Mouse (Mus musculus) midbrain, embryonic 11.5 days (tissue): ENCODE results near the gene Clec4b1. TPM values are rescaled to one million over a fixed set of nuclear protein-coding genes. Genes with fewer than 3 reads are reported as not detected.
"Not testable (repeated sequence)": the region's sequence is repeated elsewhere in the genome, so short reads cannot be mapped to it uniquely, and the experiment has no call there.

Experiments used
- ATAC-seq: fragments of 200-750 bp; cut with Nextera tagmentation; 2 replicates; pipeline ENCODE4 v1.8.0; 2017; ENCODE audit warnings: moderate TSS enrichment, moderate library complexity; ENCODE audit not compliant: low FRiP score
- DNase-seq: peaks from one replicate; pipeline ENCODE4 v3.0.0; 2015; ENCODE audit warnings: low spot score; ENCODE audit errors: missing footprints
- H3K27ac ChIP-seq: fragments of 300-500 bp; sonication (generic); 2 replicates; pipeline ENCODE4 v1.5.1; 2014; ENCODE audit warnings: low read depth, low read length
- H3K27me3 ChIP-seq: fragments of 300-500 bp; sonication (generic); 2 replicates; pipeline ENCODE4 v1.6.1; 2014; ENCODE audit warnings: mild to moderate bottlenecking, low read length, moderate library complexity, mixed read lengths; ENCODE audit not compliant: control insufficient read depth, insufficient read depth
- H3K36me3 ChIP-seq: fragments of 300-500 bp; sonication (generic); 2 replicates; pipeline ENCODE4 v1.6.1; 2014; ENCODE audit warnings: mild to moderate bottlenecking, low read length, moderate library complexity, mixed read lengths; ENCODE audit not compliant: control insufficient read depth, insufficient read depth
- H3K4me1 ChIP-seq: fragments of 300-500 bp; sonication (generic); 2 replicates; pipeline ENCODE4 v1.6.1; 2014; ENCODE audit warnings: low read length; ENCODE audit not compliant: control insufficient read depth, insufficient read depth
- H3K4me2 ChIP-seq: fragments of 300-500 bp; sonication (generic); 2 replicates; pipeline ENCODE4 v1.6.1; 2014; ENCODE audit warnings: mild to moderate bottlenecking, moderate library complexity
- H3K4me3 ChIP-seq: fragments of 300-500 bp; sonication (generic); 2 replicates; pipeline ENCODE4 v1.5.1; 2014; ENCODE audit warnings: low read depth, low read length
- H3K9ac ChIP-seq: fragments of 300-500 bp; sonication (generic); 2 replicates; pipeline ENCODE4 v1.6.1; 2014; ENCODE audit warnings: low read length
- H3K9me3 ChIP-seq: fragments of 300-500 bp; sonication (generic); 2 replicates; pipeline ENCODE4 v1.6.1; 2016; ENCODE audit warnings: low read length; ENCODE audit not compliant: control insufficient read depth
- WGBS: fragments of 180-500 bp; shearing (Covaris S2); extraction: QIAGEN DNeasy Blood & Tissue Kit; methylation state at CpG from one replicate; pipeline ENCODE4 v1.1.7; 2014; 5-methylcytosine and 5-hydroxymethylcytosine counted together
- polyA plus RNA-seq: library from polyadenylated mRNA; unstranded; fragments of >200 nt; fragmentation: Nextera tagmentation; extraction: Ambion mirVana; gene quantifications from 2 replicates; pipeline ENCODE4 v1.2.1, GENCODE M21; 2014

The Clec4b1 gene
- polyA plus RNA-seq: not detected in 2 replicates

DNA sequence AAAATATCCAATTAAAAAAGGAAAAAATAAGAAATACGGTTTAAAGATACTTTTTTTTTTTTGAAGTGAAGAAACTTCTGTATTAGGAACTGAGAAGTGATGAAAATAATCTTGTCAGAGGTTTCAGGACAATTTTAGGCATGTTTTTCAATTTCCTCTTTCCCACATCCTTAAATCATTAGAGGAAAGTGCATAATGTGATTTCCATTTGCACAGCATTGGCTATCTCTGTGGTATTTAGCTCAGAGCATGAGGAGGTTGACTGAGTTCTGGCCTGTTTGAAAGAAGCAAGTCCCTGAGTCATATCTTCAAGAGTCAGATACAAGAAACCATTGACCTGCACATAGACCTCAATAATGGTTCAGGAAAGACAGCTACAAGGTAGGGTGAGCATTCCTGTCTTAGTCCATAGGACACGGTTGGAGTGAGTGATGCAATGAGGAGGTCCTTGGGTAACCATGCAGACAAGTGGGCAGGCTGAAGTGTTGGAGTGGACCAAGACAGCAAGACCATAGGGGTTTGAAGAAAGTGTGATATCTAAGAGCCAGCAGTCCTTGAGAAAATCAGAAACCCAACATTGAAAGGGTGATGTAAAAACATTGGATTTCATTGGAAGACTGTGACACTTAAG lies at the start of gene Clec4b1:
Gene Clec4b1 (plus strand): TSS at position 221 of the 631 bp plus-strand sequence.
- 82% methylated on average over 2 of the region's 2 CpGs for WGBS
- Histone ChIP-seq H3K4me2 (no peak within 1 kb of the TSS), H3K27ac (no peak within 1 kb of the TSS), H3K9me3 (no peaks in the 10 kb centered on the region), H3K4me1 (no peaks in the 10 kb centered on the region), H3K9ac (no peak within 1 kb of the TSS), H3K4me3 (no peak within 1 kb of the TSS), H3K36me3 (no peaks in the 10 kb centered on the region), H3K27me3 (no peaks in the 10 kb centered on the region)
- ATAC-seq (no peak), DNase-seq (no peak)

GRCm38 (mm10) chr6:123004696-123005095 lies 45.1 kb upstream of the Clec4b1 start:
- ATAC-seq, H3K36me3 ChIP-seq, H3K4me1 ChIP-seq, H3K9ac ChIP-seq, H3K27ac ChIP-seq, H3K4me2 ChIP-seq, H3K9me3 ChIP-seq, DNase-seq, H3K4me3 ChIP-seq, H3K27me3 ChIP-seq: not testable (repeated sequence)
- WGBS: 81% methylated on average over 2 of the region's 2 CpGs

- Histone ChIP-seq H3K36me3 (no peaks in the 10 kb centered on the region), H3K9me3 (no peaks in the 10 kb centered on the region), H3K4me1 (no peaks in the 10 kb centered on the region), H3K9ac (no peak overlapping the region), H3K4me2 (no peak overlapping the region), H3K27me3 (no peaks in the 10 kb centered on the region), H3K27ac (no peak overlapping the region), H3K4me3 (no peak overlapping the region)
- DNase-seq: no peak
- ATAC-seq: no peak
- 63% methylated on average over 1 of the region's 1 CpGs for WGBS
Observed at GRCm38 (mm10) chr6:123005591-123005990, 44.2 kb upstream of the Clec4b1 start.

DNA sequence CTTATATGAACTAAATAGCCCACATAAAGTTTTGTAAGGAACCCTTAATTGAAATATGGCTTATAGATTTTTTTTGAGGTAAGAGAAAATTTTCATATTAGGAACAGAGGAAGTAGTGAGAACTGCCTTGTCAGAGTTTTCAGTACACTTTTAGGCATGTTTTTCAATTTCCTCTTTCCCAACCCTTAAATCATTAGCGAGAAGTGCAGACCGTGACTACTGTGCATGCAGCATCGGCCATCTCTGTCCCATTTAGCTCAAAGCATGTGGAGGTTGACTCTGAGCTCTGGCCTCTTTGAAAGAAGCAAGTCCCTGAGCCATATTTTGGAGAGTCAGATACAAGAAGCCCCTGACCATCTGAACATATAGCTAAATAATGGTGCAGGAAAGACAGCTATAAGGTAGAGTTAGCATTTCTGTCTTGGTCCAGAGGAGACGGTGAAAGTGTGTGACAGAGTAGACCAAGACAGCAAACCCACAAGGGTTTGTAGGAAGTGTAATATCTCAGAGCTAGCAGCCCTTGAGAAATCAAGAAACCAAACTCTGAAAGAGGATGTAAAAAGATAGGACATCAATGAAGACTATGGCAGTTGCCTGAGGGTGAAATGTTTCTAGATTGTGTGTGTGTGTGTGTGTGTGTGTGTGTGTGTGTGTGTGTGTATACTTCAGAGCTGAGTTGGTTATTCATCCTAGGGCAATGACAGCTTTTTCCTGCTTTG lies 45.5 kb downstream of the Clec4b1 start:
- 88% methylated on average over 4 of the region's 4 CpGs for WGBS
- DNase-seq: no peak
- Histone ChIP-seq H3K27ac (no peak overlapping the region), H3K4me3 (no peak overlapping the region), H3K4me1 (no peaks in the 10 kb centered on the region), H3K36me3 (no peaks in the 10 kb centered on the region), H3K27me3 (no peaks in the 10 kb centered on the region), H3K9ac (no peak overlapping the region), H3K4me2 (no peak overlapping the region), H3K9me3 (no peaks in the 10 kb centered on the region)
- ATAC-seq: no peak

GRCm38 (mm10) chr6:123106128-123106527 lies 56.4 kb downstream of the Clec4b1 start, which contains the start of gene Clec4a2:
TSS of gene Clec4a2 (plus strand) at chr6:123106428.
- H3K9me3 ChIP-seq, H3K9ac ChIP-seq, DNase-seq, ATAC-seq, H3K4me3 ChIP-seq, H3K27ac ChIP-seq, H3K27me3 ChIP-seq, H3K4me1 ChIP-seq, H3K4me2 ChIP-seq, H3K36me3 ChIP-seq: not testable (repeated sequence)
- WGBS: 69% methylated on average over 1 of the region's 1 CpGs

Other genes starting within 250 kb of the Clec4b1 start
- 24.4 and 25.5 TPM in 2 replicates for gene Slc2a3, start 248.3 kb upstream of the Clec4b1 start, polyA plus RNA-seq
- gene Foxj2, start 230.0 kb upstream of the Clec4b1 start, polyA plus RNA-seq: 3.0 and 3.6 TPM in 2 replicates
- gene C3ar1, start 193.8 kb upstream of the Clec4b1 start, polyA plus RNA-seq: 2.0 and 2.4 TPM in 2 replicates
- 64.1 and 71.5 TPM in 2 replicates for gene Necap1, start 175.5 kb upstream of the Clec4b1 start, polyA plus RNA-seq
- gene Clec4a1, start 128.1 kb upstream of the Clec4b1 start, polyA plus RNA-seq: 1.6 and 1.8 TPM in 2 replicates
- 0.83 and 1.2 TPM in 2 replicates for gene Clec4a3, start 97.4 kb upstream of the Clec4b1 start, polyA plus RNA-seq
- not detected in 2 replicates for gene Clec4a4, start 59.6 kb upstream of the Clec4b1 start, polyA plus RNA-seq
- gene Clec4a2, start 56.5 kb downstream of the Clec4b1 start, polyA plus RNA-seq: 0.89 and 2.5 TPM in 2 replicates
- not detected in 2 replicates for gene Clec4b2, start 122.9 kb downstream of the Clec4b1 start, polyA plus RNA-seq
- gene Clec4n, start 179.9 kb downstream of the Clec4b1 start, polyA plus RNA-seq: 0.94 and 1.0 TPM in 2 replicates
- not detected in 2 replicates for gene Clec4d, start 212.1 kb downstream of the Clec4b1 start, polyA plus RNA-seq
- not detected in 2 replicates for gene Clec4e, start 239.9 kb downstream of the Clec4b1 start, polyA plus RNA-seq